Mouse (Mus musculus): Measurements from ENCODE around the gene Gm49378. TPM values are rescaled to one million over a fixed set of nuclear protein-coding genes. Genes with fewer than 3 reads are reported as not detected.
A peak's percentile ranks its signal among the peaks of the same experiment; 100 is the strongest.

Gm49378 gene
- polyA plus RNA-seq, 1 experiment from 2014 or later: 1.4 TPM

GRCm38 (mm10) chr14:55628077-55628827, 9.4 kb downstream of the Gm49378 start:
- 73% methylated on average over 27 of the region's 27 CpGs for WGBS (ENCODE audit: insufficient replicate concordance)
- H3K36me3 ChIP-seq: peaks cover 94% of the 10 kb centered on the region
- ATAC-seq (ENCODE audit: low read depth) (peak; percentile 55), DNase-seq (no peak)
- no peak overlapping the region for H3K4me2 ChIP-seq
- peaks cover 17% of the 10 kb centered on the region for H3K4me1 ChIP-seq (replicated peaks)
- no peak overlapping the region for H3K4me3 ChIP-seq (replicated peaks)
- H3K27me3 ChIP-seq: no peaks in the 10 kb centered on the region
- H3K9ac ChIP-seq: no peak overlapping the region
- H3K27ac ChIP-seq: no peak overlapping the region; the same call in 1 of the 2 replicates
- no peaks in the 10 kb centered on the region for H3K9me3 ChIP-seq (replicated peaks)

DNA sequence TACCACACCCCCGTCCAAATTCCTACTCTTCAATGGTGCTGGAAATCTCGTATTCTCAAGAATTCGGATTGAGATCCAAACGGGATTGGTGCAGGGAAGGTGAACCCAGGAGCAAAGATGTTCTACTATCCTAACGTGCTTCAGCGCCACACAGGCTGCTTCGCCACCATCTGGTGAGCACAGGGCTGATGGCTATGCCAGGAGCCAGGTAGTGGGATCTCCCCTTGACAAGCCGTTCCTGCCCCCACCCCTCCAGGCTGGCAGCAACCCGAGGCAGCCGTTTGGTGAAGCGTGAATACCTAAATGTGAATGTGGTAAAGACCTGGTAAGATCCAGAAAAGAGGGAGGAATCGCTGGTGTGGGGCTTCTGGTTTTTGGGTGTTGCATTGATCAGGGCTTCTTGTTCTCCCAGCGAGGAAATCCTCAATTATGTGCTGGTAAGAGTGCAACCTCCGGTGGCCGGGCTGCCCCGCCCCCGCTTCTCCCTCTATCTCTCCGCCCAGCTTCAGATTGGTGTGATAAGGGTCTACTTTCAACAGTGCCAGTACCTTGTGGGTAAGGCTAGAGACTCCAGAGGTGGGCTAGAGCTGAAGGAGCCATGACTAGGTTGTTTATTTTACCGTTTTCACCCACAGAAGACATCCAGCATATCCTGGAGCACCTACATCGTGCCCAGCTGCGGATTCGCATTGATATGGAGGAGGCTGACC, 19.1 kb downstream of the Gm49378 start:
- H3K9ac ChIP-seq: peak overlapping the region; percentile 62
- no peaks in the 10 kb centered on the region for H3K36me3 ChIP-seq
- no peaks in the 10 kb centered on the region for H3K9me3 ChIP-seq (replicated peaks)
- peaks cover 57% of the 10 kb centered on the region for H3K4me1 ChIP-seq (replicated peaks)
- WGBS (ENCODE audit: insufficient replicate concordance): 17% methylated on average over 22 of the region's 22 CpGs
- no peaks in the 10 kb centered on the region for H3K27me3 ChIP-seq
- H3K4me2 ChIP-seq: peak overlapping the region; percentile 77
- peak; percentile 56 for ATAC-seq (ENCODE audit: low read depth)
- peak overlapping the region; percentile 47 for H3K27ac ChIP-seq
- peak overlapping the region; percentile 51 for H3K4me3 ChIP-seq (replicated peaks)
- peak; percentile 66 for DNase-seq

DNA sequence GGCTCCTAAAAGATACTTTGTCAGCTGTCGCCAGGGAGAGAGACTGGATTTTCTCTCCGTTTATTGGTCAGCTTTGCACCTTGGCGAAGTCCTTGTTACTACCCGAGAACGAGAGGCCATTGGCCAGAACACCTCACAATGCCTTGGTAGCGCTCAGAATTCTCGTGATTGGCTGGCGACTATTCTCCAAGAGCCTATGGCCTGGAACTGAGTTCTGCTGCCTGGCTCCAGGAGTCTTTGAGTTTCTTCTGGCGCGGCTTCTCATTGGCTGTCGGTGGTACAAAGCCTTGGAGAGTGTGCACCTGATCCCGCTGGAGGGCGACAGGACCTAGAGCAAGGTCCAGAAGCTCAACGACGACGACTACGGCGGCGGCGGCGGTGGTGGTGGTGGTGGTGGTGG, 19.9 kb downstream of the Gm49378 start, which contains the start of gene Rec8:
Gene Rec8 (plus strand): TSS at position 216 of the 400 bp plus-strand sequence.
- H3K36me3 ChIP-seq: no peaks in the 10 kb centered on the region
- H3K9ac ChIP-seq: peak within 1 kb of the TSS; percentile 62
- H3K27ac ChIP-seq: peak within 1 kb of the TSS; percentile 59
- H3K27me3 ChIP-seq: no peaks in the 10 kb centered on the region
- peak; percentile 73 for ATAC-seq (ENCODE audit: low read depth)
- WGBS (ENCODE audit: insufficient replicate concordance): 21% methylated on average over 21 of the region's 21 CpGs
- DNase-seq: peak; percentile 39
- H3K4me3 ChIP-seq (replicated peaks): peak within 1 kb of the TSS; percentile 51
- peak within 1 kb of the TSS; percentile 77 for H3K4me2 ChIP-seq
- peaks cover 66% of the 10 kb centered on the region for H3K4me1 ChIP-seq (replicated peaks)
- no peaks in the 10 kb centered on the region for H3K9me3 ChIP-seq (replicated peaks)

GRCm38 (mm10) chr14:55616844-55617243, 20.9 kb downstream of the Gm49378 start:
- no peak for DNase-seq
- H3K4me2 ChIP-seq: no peak overlapping the region
- H3K9me3 ChIP-seq (replicated peaks): no peaks in the 10 kb centered on the region
- no peaks in the 10 kb centered on the region for H3K36me3 ChIP-seq
- ATAC-seq (ENCODE audit: low read depth): no peak
- peaks cover 65% of the 10 kb centered on the region for H3K4me1 ChIP-seq (replicated peaks)
- H3K4me3 ChIP-seq (replicated peaks): no peak overlapping the region
- 55% methylated on average over 2 of the region's 2 CpGs for WGBS (ENCODE audit: insufficient replicate concordance)
- H3K27ac ChIP-seq: peak overlapping the region; percentile 59
- H3K9ac ChIP-seq: 0 out of 2 replicates have a peak overlapping the region, but pooled peaks have one; percentile 62
- H3K27me3 ChIP-seq: no peaks in the 10 kb centered on the region

- ATAC-seq (ENCODE audit: low read depth) (no peak), DNase-seq (no peak)
- Histone ChIP-seq H3K27me3 (no peaks in the 10 kb centered on the region), H3K9me3 (replicated peaks) (no peaks in the 10 kb centered on the region), H3K36me3 (peaks cover 2% of the 10 kb centered on the region), H3K27ac (peak overlapping the region; percentile 89), H3K9ac (no peak overlapping the region), H3K4me2 (no peak overlapping the region), H3K4me1 (replicated peaks) (peaks cover 61% of the 10 kb centered on the region), H3K4me3 (replicated peaks) (no peak overlapping the region)
- WGBS (ENCODE audit: insufficient replicate concordance): 62% methylated on average over 2 of the region's 2 CpGs
These were observed 21.8 kb downstream of the Gm49378 start for GRCm38 (mm10) chr14:55615876-55616275.

DNA sequence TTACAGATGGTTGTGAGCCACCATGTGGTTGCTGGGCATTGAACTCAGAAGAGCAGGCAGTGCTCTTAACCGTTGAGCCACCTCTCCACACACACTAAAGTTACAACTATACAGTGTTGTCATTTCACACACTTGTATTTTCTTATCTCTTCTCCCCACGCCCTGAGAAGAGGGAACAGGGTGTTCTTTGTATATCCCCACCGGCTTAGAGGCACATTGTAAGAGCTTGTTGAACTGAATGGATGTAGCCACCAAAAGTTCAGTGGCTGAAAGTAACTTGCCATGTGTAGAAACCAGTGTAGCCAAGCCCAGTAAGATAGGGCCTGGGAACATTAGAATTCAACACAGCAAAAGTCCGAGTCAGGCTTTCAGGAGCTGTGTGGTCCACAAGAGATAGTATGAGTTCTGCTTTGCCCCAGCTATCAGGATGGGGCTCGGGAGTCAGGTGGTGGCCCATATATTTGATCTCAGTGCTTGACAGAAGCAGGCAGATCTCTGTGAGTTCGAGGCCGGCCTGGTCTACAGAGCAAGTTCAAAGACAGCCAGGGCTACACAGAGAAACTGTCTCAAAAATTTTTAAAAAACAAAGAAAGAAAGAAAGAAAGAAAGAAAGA, 23.0 kb downstream of the Gm49378 start:
- H3K27ac ChIP-seq: peak overlapping the region; percentile 89

GRCm38 (mm10) chr14:55613346-55613745, 24.3 kb downstream of the Gm49378 start:
- Histone ChIP-seq H3K4me1 (replicated peaks) (peaks cover 59% of the 10 kb centered on the region), H3K4me2 (no peak overlapping the region), H3K4me3 (replicated peaks) (no peak overlapping the region), H3K27me3 (no peaks in the 10 kb centered on the region), H3K36me3 (peaks cover 25% of the 10 kb centered on the region), H3K27ac (peak overlapping the region; percentile 82), H3K9me3 (replicated peaks) (no peaks in the 10 kb centered on the region), H3K9ac (no peak overlapping the region)
- DNase-seq: no peak
- 60% methylated on average over 6 of the region's 6 CpGs for WGBS (ENCODE audit: insufficient replicate concordance)
- ATAC-seq (ENCODE audit: low read depth): no peak

More for the DNA sequence above, 23.0 kb downstream of the Gm49378 start:
- 26% methylated on average over 7 of the region's 7 CpGs for WGBS (ENCODE audit: insufficient replicate concordance)
- H3K9me3 ChIP-seq (replicated peaks): no peaks in the 10 kb centered on the region
- H3K9ac ChIP-seq: peak overlapping the region; percentile 36; the same call in 1 of the 2 replicates
- H3K4me1 ChIP-seq (replicated peaks): peaks cover 61% of the 10 kb centered on the region
- H3K4me2 ChIP-seq: 0 out of 2 replicates have a peak overlapping the region, but pooled peaks have one; percentile 19
- DNase-seq (peak; percentile 54), ATAC-seq (ENCODE audit: low read depth) (peak; percentile 81)
- no peak overlapping the region for H3K4me3 ChIP-seq (replicated peaks)
- H3K36me3 ChIP-seq: peaks cover 12% of the 10 kb centered on the region
- no peaks in the 10 kb centered on the region for H3K27me3 ChIP-seq

DNA sequence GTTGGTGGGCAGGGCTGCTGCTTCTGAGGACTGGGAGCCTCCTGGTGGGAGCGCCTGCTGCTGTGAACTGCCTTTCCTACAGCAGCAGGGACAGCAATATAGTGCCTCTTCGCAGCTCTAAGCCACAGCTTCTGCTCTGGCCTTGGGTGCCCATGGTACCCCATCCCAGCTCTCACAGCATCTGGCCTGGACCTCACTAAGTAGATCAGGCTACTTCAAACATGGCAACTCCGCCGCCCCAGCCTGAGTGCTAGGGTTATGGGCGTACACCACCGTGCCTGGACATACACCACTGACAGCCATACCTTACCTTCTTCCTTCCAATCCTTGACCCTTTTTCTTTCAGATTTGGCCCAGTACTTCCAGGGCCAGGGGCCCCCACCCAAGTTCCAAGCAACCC, 29.4 kb downstream of the Gm49378 start:
- 90% methylated on average over 6 of the region's 6 CpGs for WGBS (ENCODE audit: insufficient replicate concordance)
- peaks cover 62% of the 10 kb centered on the region for H3K4me1 ChIP-seq (replicated peaks)
- no peak overlapping the region for H3K4me3 ChIP-seq (replicated peaks)
- no peaks in the 10 kb centered on the region for H3K27me3 ChIP-seq
- H3K27ac ChIP-seq: no peak overlapping the region
- peaks cover 63% of the 10 kb centered on the region for H3K36me3 ChIP-seq
- no peaks in the 10 kb centered on the region for H3K9me3 ChIP-seq (replicated peaks)
- ATAC-seq (ENCODE audit: low read depth): no peak
- DNase-seq: no peak
- H3K9ac ChIP-seq: no peak overlapping the region
- 0 out of 2 replicates have a peak overlapping the region, but pooled peaks have one; percentile 6 for H3K4me2 ChIP-seq

GRCm38 (mm10) chr14:55605743-55606459, 31.8 kb downstream of the Gm49378 start:
- 66% methylated on average over 16 of the region's 16 CpGs for WGBS (ENCODE audit: insufficient replicate concordance)
- H3K36me3 ChIP-seq: peaks cover 86% of the 10 kb centered on the region
- H3K9ac ChIP-seq: peak overlapping the region; percentile 78
- ATAC-seq (ENCODE audit: low read depth) (peak; percentile 30), DNase-seq (peak; percentile 31)
- no peaks in the 10 kb centered on the region for H3K9me3 ChIP-seq (replicated peaks)
- peak overlapping the region; percentile 85 for H3K4me2 ChIP-seq
- peaks cover 65% of the 10 kb centered on the region for H3K4me1 ChIP-seq (replicated peaks)
- H3K4me3 ChIP-seq (replicated peaks): peak overlapping the region; percentile 64
- H3K27ac ChIP-seq: peak overlapping the region; percentile 77
- no peaks in the 10 kb centered on the region for H3K27me3 ChIP-seq

DNA sequence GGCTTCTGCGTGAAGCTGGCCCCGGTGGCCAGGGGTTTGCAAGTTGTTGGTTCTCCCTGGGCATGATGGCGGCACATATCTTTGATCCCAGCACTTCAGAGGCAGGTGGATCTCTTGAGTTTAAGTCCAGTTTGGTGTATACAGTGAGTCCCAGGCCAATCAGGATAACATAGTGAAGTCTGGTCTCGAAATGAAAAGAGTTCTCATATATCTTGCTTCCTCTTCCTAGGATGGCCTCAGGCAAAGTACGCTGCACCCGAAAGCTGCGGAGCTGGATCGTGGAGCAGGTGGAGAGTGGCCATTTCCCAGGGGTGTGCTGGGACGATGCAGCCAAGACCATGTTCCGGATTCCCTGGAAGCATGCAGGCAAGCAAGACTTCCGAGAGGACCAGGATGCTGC, 32.9 kb downstream of the Gm49378 start:
- ATAC-seq (ENCODE audit: low read depth) (no peak), DNase-seq (no peak)
- Histone ChIP-seq H3K36me3 (peaks cover 88% of the 10 kb centered on the region), H3K4me1 (replicated peaks) (peaks cover 65% of the 10 kb centered on the region), H3K27me3 (no peaks in the 10 kb centered on the region), H3K9me3 (replicated peaks) (no peaks in the 10 kb centered on the region), H3K9ac (peak overlapping the region; percentile 78), H3K27ac (peak overlapping the region; percentile 90), H3K4me2 (peak overlapping the region; percentile 85), H3K4me3 (replicated peaks) (peak overlapping the region; percentile 64)
- WGBS (ENCODE audit: insufficient replicate concordance): 85% methylated on average over 11 of the region's 11 CpGs

Data from liver, embryonic 13.5 days (tissue).